Mouse (Mus musculus) CH12.LX (cell line): ENCODE data around the gene Dner.

Source experiments
- CHD1 ChIP-seq: IDR thresholded peaks from 2 replicates; pipeline ENCODE4 v1.6.1; 2012; ENCODE audit warnings: low read depth, low read length, improper control_type of control experiment, inconsistent platforms
- CHD2 ChIP-seq: IDR thresholded peaks from 2 replicates; pipeline ENCODE4 v1.6.1; 2011; ENCODE audit warnings: low read length, improper control_type of control experiment
- CTCF ChIP-seq, 2 experiments: IDR thresholded peaks in 1 of 2; conservative IDR thresholded peaks in 1 of 2; 2 replicates each; pipeline ENCODE4 v1.5.1; 2011 to 2012; ENCODE audit warnings: low read depth in 2 of 2, low read length in 2 of 2, improper control_type of control experiment in 1 of 2, inconsistent platforms in 1 of 2, mild to moderate bottlenecking in 1 of 2, moderate library complexity in 1 of 2
- EP300 ChIP-seq: IDR thresholded peaks from 2 replicates; pipeline ENCODE4 v1.6.1; 2011; ENCODE audit warnings: low read length, improper control_type of control experiment
- ETS1 ChIP-seq: conservative IDR thresholded peaks from 2 replicates; pipeline ENCODE4 v1.6.1; 2012; ENCODE audit warnings: low read depth, mild to moderate bottlenecking, inconsistent platforms, low read length, improper control_type of control experiment, moderate library complexity
- KAT2A ChIP-seq: IDR thresholded peaks from 2 replicates; pipeline ENCODE4 v1.6.1; 2012; ENCODE audit warnings: low read length, improper control_type of control experiment, inconsistent platforms; ENCODE audit not compliant: insufficient replicate concordance
- MAFK ChIP-seq: IDR thresholded peaks from 2 replicates; pipeline ENCODE4 v1.6.1; 2011; ENCODE audit warnings: low read length, improper control_type of control experiment; ENCODE audit not compliant: insufficient replicate concordance
- MAX ChIP-seq: IDR thresholded peaks from 2 replicates; pipeline ENCODE4 v1.6.1; 2011; ENCODE audit warnings: low read length, improper control_type of control experiment
- NELFE ChIP-seq: IDR thresholded peaks from 2 replicates; pipeline ENCODE4 v1.6.1; 2011; ENCODE audit warnings: low read depth, low read length, improper control_type of control experiment
- POLR2A ChIP-seq: IDR thresholded peaks from 2 replicates; pipeline ENCODE4 v1.6.1; 2011; ENCODE audit warnings: low read depth, mild to moderate bottlenecking, improper control_type of control experiment, low read length
- POLR2AphosphoS2 ChIP-seq: IDR thresholded peaks from 2 replicates; pipeline ENCODE4 v1.6.1; 2011; ENCODE audit warnings: low read depth, low read length, improper control_type of control experiment
- RAD21 ChIP-seq: IDR thresholded peaks from 2 replicates; pipeline ENCODE4 v1.6.1; 2011; ENCODE audit warnings: low read depth, mild to moderate bottlenecking, low read length, improper control_type of control experiment, moderate library complexity
- ZNF384 ChIP-seq: IDR thresholded peaks from 2 replicates; pipeline ENCODE4 v1.6.1; 2012; ENCODE audit warnings: low read depth, low read length, improper control_type of control experiment, inconsistent platforms

DNA sequence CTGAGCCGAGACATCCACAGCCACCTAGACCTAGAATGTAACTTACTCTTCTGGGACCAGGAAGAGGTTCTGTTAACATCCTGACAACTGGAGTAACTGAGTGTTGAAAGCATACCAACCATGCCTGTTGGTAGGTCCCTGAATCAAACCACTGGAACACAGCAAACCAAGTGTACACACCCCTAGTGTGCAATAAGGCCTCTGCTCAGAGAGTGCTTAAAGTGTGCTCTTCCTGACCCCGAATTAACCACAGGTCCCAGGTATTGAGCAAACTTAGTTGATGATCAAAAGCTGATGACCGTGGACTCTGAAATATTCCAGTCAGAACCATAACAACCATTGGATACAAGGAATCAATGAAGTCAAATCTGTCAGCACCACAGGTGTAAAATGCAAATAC lies 26.4 kb upstream of the Dner start:
- TF ChIP-seq ZNF384, result no peak
- no peak for TF ChIP-seq CTCF (conservative IDR thresholded peaks at IDR 0.05 in 1 of 2, IDR thresholded peaks at IDR 0.05 in 1 of 2; ENCODE audit: low read depth in 2 of 2, low read length in 2 of 2)
- TF ChIP-seq CHD2, result no peak
- no peak for TF ChIP-seq RAD21
- no peak for TF ChIP-seq ETS1
- TF ChIP-seq NELFE, result no peak
- no peak for TF ChIP-seq EP300
- no peak for TF ChIP-seq MAX
- no peak for TF ChIP-seq KAT2A
- TF ChIP-seq POLR2AphosphoS2, result no peak
- no peak for TF ChIP-seq CHD1
- no peak for TF ChIP-seq POLR2A
- TF ChIP-seq MAFK, result no peak
